Mouse (Mus musculus): ENCODE data around the gene Ptprn. TPM values are rescaled to one million over a fixed set of nuclear protein-coding genes. Genes with fewer than 3 reads are reported as not detected.
A peak's percentile ranks its signal among the peaks of the same experiment; 100 is the strongest.

Ptprn gene
- polyA plus RNA-seq, 1 experiment from 2014 or later, result 33.4 TPM

DNA sequence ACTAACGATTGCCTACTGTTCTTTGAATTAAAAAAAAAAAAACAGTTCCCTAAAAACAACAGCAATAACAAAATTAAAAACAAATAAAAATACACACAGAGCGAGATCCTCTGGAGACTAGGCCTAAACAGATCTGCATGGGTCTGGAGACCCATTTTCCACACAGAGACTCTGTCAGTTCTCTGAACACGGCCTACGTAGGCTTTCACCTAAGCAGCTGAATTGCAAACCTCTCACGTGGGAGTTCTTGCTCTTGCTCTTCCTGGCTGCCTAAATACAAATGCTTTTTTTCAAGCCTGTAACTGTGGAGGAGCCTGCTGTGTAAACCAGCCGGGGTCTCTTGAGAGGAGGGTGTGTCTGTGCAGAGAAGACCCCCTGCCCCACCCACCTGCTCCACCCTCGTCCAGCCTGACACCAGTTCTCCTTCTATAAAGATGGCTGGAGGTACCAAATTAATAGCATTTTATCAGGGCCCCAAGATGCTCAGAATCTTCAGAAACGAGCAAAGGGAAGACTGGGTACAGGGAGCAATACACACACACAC is 25.7 kb upstream of the Ptprn start:
- Histone ChIP-seq H3K36me3 (ENCODE audit: control insufficient read depth, insufficient read depth, low read length) (no peaks in the 10 kb centered on the region), H3K9ac (ENCODE audit: low read depth, low read length) (peak overlapping the region; percentile 49; the same call in 1 of the 2 replicates), H3K27me3 (ENCODE audit: control insufficient read depth, insufficient read depth, low read depth, low read length) (no peaks in the 10 kb centered on the region), H3K4me3 (ENCODE audit: low read depth, low read length) (no peak overlapping the region), H3K4me1 (ENCODE audit: control insufficient read depth, insufficient read depth, low read length) (peaks cover 26% of the 10 kb centered on the region), H3K27ac (ENCODE audit: low read length) (peak overlapping the region; percentile 85), H3K4me2 (ENCODE audit: low read length) (peak overlapping the region; percentile 33; the same call in 1 of the 2 replicates), H3K9me3 (replicated peaks; ENCODE audit: control insufficient read depth, low read length, poor library complexity, severe bottlenecking) (no peaks in the 10 kb centered on the region)
- peak; percentile 36; the same call in 1 of the 2 replicates for ATAC-seq
- 22% methylated on average over 8 of the region's 8 CpGs for WGBS

DNA sequence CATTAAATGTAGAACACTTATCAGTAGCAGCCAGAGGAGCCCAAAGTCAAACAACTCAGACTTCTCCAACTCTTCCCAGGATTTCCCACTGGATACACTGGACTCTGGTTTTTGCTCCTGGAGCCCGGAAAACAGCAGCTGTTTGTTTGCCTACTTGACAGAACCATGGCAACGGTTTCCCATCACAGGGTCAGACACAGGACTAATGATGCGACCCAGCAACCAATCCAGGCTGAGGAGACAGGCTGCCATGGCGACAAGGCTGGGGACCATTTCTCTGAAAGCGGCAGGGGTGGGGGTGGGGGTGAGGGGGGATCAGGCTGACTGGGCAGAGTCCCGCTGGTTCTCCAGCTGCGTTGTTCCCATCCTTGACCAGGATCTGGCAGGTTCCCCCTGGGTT is 25.1 kb upstream of the Ptprn start:
- H3K4me3 ChIP-seq (ENCODE audit: low read depth, low read length), result no peak overlapping the region
- H3K27ac ChIP-seq (ENCODE audit: low read length), result peak overlapping the region; percentile 85
- peak; percentile 95 for ATAC-seq
- peak overlapping the region; percentile 33; the same call in 1 of the 2 replicates for H3K4me2 ChIP-seq (ENCODE audit: low read length)
- peaks cover 26% of the 10 kb centered on the region for H3K4me1 ChIP-seq (ENCODE audit: control insufficient read depth, insufficient read depth, low read length)
- H3K9ac ChIP-seq (ENCODE audit: low read depth, low read length), result peak overlapping the region; percentile 49; the same call in 1 of the 2 replicates
- no peaks in the 10 kb centered on the region for H3K27me3 ChIP-seq (ENCODE audit: control insufficient read depth, insufficient read depth, low read depth, low read length)
- H3K9me3 ChIP-seq (replicated peaks; ENCODE audit: control insufficient read depth, low read length, poor library complexity, severe bottlenecking), result no peaks in the 10 kb centered on the region
- H3K36me3 ChIP-seq (ENCODE audit: control insufficient read depth, insufficient read depth, low read length), result no peaks in the 10 kb centered on the region
- 3% methylated on average over 7 of the region's 7 CpGs for WGBS

DNA sequence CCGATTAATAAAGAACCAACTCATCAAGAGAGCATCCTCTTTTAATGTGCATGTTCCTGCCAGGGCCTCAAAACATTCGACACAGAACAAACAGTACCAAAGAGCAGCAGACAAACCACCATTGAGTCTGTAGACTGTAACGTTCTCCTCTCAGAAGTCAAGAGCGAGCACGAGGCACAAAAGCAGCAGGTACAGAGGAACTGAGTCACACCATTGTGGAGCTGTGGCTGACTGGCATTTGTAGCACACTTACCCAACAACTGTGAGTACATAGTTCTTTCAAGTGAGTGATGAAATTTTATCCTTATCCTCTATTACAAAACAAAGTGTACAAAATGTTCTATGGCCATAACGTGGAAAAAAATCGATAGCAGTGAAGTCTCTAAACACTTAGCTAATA is 20.6 kb upstream of the Ptprn start:
- 88% methylated on average over 7 of the region's 7 CpGs for WGBS
- Histone ChIP-seq H3K36me3 (ENCODE audit: control insufficient read depth, insufficient read depth, low read length) (no peaks in the 10 kb centered on the region), H3K9ac (ENCODE audit: low read depth, low read length) (no peak overlapping the region), H3K4me1 (ENCODE audit: control insufficient read depth, insufficient read depth, low read length) (peaks cover 18% of the 10 kb centered on the region), H3K27me3 (ENCODE audit: control insufficient read depth, insufficient read depth, low read depth, low read length) (no peaks in the 10 kb centered on the region), H3K4me2 (ENCODE audit: low read length) (no peak overlapping the region), H3K9me3 (replicated peaks; ENCODE audit: control insufficient read depth, low read length, poor library complexity, severe bottlenecking) (no peaks in the 10 kb centered on the region), H3K27ac (ENCODE audit: low read length) (no peak overlapping the region), H3K4me3 (ENCODE audit: low read depth, low read length) (no peak overlapping the region)
- ATAC-seq, result no peak

DNA sequence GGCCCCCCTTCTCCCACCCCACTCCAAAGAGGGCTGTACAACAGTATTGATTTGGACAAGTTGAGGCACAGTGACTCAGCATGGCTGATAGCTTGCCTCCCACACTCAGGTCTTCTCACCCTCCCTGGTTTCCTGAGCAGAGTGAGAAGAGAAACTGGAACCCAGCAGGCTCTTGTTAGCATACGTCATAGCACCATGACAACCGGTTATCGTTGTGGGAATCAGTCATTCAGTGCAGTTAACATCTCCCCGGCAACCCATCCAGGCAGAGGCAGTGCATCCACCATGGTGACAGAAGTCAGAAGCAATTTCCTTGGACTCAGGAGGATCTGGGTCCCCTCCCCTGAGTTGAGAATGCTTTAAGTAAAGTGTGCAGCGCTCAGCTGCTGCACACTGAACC is 18.7 kb upstream of the Ptprn start:
- no peaks in the 10 kb centered on the region for H3K9me3 ChIP-seq (replicated peaks; ENCODE audit: control insufficient read depth, low read length, poor library complexity, severe bottlenecking)
- H3K4me3 ChIP-seq (ENCODE audit: low read depth, low read length), result no peak overlapping the region
- no peak overlapping the region for H3K4me2 ChIP-seq (ENCODE audit: low read length)
- H3K4me1 ChIP-seq (ENCODE audit: control insufficient read depth, insufficient read depth, low read length), result no peaks in the 10 kb centered on the region; the same call in 1 of the 2 replicates
- H3K27ac ChIP-seq (ENCODE audit: low read length), result no peak overlapping the region
- no peaks in the 10 kb centered on the region for H3K27me3 ChIP-seq (ENCODE audit: control insufficient read depth, insufficient read depth, low read depth, low read length)
- H3K36me3 ChIP-seq (ENCODE audit: control insufficient read depth, insufficient read depth, low read length), result no peaks in the 10 kb centered on the region
- peak; percentile 56; the same call in 1 of the 2 replicates for ATAC-seq
- H3K9ac ChIP-seq (ENCODE audit: low read depth, low read length), result no peak overlapping the region
- WGBS, result 66% methylated on average over 5 of the region's 5 CpGs

- H3K9ac ChIP-seq (ENCODE audit: low read depth, low read length), result peak within 1 kb of the TSS; percentile 63
- H3K9me3 ChIP-seq (replicated peaks; ENCODE audit: control insufficient read depth, low read length, poor library complexity, severe bottlenecking), result no peaks in the 10 kb centered on the region
- H3K4me2 ChIP-seq (ENCODE audit: low read length), result peak within 1 kb of the TSS; percentile 69
- 6% methylated on average over 13 of the region's 13 CpGs for WGBS
- H3K36me3 ChIP-seq (ENCODE audit: control insufficient read depth, insufficient read depth, low read length), result no peaks in the 10 kb centered on the region
- no peaks in the 10 kb centered on the region for H3K27me3 ChIP-seq (ENCODE audit: control insufficient read depth, insufficient read depth, low read depth, low read length)
- H3K4me1 ChIP-seq (ENCODE audit: control insufficient read depth, insufficient read depth, low read length), result peaks cover 2% of the 10 kb centered on the region; the same call in 1 of the 2 replicates
- ATAC-seq, result peak; percentile 65
- H3K4me3 ChIP-seq (ENCODE audit: low read depth, low read length), result peak within 1 kb of the TSS; percentile 47
- peak within 1 kb of the TSS; percentile 68 for H3K27ac ChIP-seq (ENCODE audit: low read length)
Observed at GRCm38 (mm10) chr1:75278228-75278627, 13.9 kb upstream of the Ptprn start, which contains the start of gene Resp18. Resp18 (minus strand) TSS chr1:75278415.

- Histone ChIP-seq H3K36me3 (ENCODE audit: control insufficient read depth, insufficient read depth, low read length) (no peaks in the 10 kb centered on the region), H3K4me1 (ENCODE audit: control insufficient read depth, insufficient read depth, low read length) (peaks cover 2% of the 10 kb centered on the region; the same call in 1 of the 2 replicates), H3K9ac (ENCODE audit: low read depth, low read length) (peak overlapping the region; percentile 63), H3K4me3 (ENCODE audit: low read depth, low read length) (peak overlapping the region; percentile 47), H3K27ac (ENCODE audit: low read length) (peak overlapping the region; percentile 68), H3K4me2 (ENCODE audit: low read length) (peak overlapping the region; percentile 69), H3K9me3 (replicated peaks; ENCODE audit: control insufficient read depth, low read length, poor library complexity, severe bottlenecking) (no peaks in the 10 kb centered on the region), H3K27me3 (ENCODE audit: control insufficient read depth, insufficient read depth, low read depth, low read length) (no peaks in the 10 kb centered on the region)
- WGBS, result 2% methylated on average over 23 of the region's 23 CpGs
- ATAC-seq, result peak; percentile 82
Observed at GRCm38 (mm10) chr1:75277195-75278188, 13.2 kb upstream of the Ptprn start.

GRCm38 (mm10) chr1:75262969-75263951 is 1.0 kb downstream of the Ptprn start:
- Histone ChIP-seq H3K4me3 (ENCODE audit: low read depth, low read length) (peak overlapping the region; percentile 67), H3K27ac (ENCODE audit: low read length) (no peak overlapping the region; the same call in 1 of the 2 replicates), H3K36me3 (ENCODE audit: control insufficient read depth, insufficient read depth, low read length) (no peaks in the 10 kb centered on the region), H3K4me2 (ENCODE audit: low read length) (peak overlapping the region; percentile 75), H3K9me3 (replicated peaks; ENCODE audit: control insufficient read depth, low read length, poor library complexity, severe bottlenecking) (no peaks in the 10 kb centered on the region), H3K27me3 (ENCODE audit: control insufficient read depth, insufficient read depth, low read depth, low read length) (peaks cover 15% of the 10 kb centered on the region), H3K9ac (ENCODE audit: low read depth, low read length) (peak overlapping the region; percentile 76), H3K4me1 (ENCODE audit: control insufficient read depth, insufficient read depth, low read length) (peaks cover 2% of the 10 kb centered on the region; the same call in 1 of the 2 replicates)
- 2% methylated on average over 40 of the region's 40 CpGs for WGBS
- peak; percentile 78 for ATAC-seq

DNA sequence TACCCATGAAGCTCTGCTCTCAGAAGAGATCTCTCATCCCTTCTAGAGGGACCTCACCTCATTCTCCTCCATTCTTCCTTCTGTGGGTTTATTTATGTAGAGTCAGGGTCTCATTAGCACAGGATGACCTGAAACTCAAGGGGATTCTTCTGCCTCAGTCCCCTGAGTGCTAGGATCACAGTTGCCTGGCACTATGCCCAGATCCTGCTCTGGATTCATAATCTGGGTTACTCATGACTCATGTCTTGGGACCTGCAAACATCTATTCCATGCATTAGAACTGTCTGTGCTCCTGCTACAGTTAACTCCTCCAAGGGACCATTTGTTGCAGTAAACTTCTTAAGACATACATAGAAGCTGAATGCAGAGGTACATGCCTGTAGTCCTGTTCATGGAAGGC is 3.0 kb downstream of the Ptprn start:
- peaks cover 2% of the 10 kb centered on the region; the same call in 1 of the 2 replicates for H3K4me1 ChIP-seq (ENCODE audit: control insufficient read depth, insufficient read depth, low read length)
- no peak overlapping the region for H3K4me3 ChIP-seq (ENCODE audit: low read depth, low read length)
- H3K4me2 ChIP-seq (ENCODE audit: low read length), result no peak overlapping the region
- H3K27me3 ChIP-seq (ENCODE audit: control insufficient read depth, insufficient read depth, low read depth, low read length), result peaks cover 19% of the 10 kb centered on the region
- no peaks in the 10 kb centered on the region for H3K9me3 ChIP-seq (replicated peaks; ENCODE audit: control insufficient read depth, low read length, poor library complexity, severe bottlenecking)
- H3K9ac ChIP-seq (ENCODE audit: low read depth, low read length), result no peak overlapping the region
- no peak overlapping the region for H3K27ac ChIP-seq (ENCODE audit: low read length)
- ATAC-seq, result no peak
- no peaks in the 10 kb centered on the region for H3K36me3 ChIP-seq (ENCODE audit: control insufficient read depth, insufficient read depth, low read length)
